In the genomic region with DNA sequence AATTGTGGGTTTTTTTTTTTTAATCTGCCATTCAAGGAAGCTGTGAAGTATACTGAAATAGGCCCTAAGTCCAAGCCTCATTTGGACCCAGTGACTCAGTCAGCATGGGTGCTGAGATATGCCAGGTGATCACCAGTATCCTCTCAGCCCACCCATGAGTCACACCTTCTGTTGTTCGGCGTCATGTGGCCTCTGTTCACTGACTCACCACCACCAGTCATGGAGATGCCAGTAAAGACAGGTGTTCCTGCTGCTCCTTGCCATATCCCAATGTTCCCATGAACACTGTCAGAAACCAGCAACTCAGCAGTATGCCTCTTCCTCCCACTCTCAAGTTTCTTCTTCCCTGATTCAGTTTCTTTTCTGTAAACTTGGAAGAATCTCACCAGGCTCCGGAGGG, we compare ENCODE assay signal across 13 mouse cellular contexts. TPM values are rescaled to one million over a fixed set of nuclear protein-coding genes. Genes with fewer than 3 reads are reported as not detected.
A peak's percentile ranks its signal among the peaks of the same experiment; 100 is the strongest.
DNase-seq lines count a peak whose midpoint lies in the region; ATAC-seq and TF ChIP-seq lines count a peak whose summit lies in the region.
"Had no signal": no experiment of that assay in that cellular context is flagged by ENCODE, and none has a peak within 500 bp of the region (broad histone marks: within the 10 kb centered on the region; RNA-seq: fewer than 3 reads in every experiment).

No protein-coding gene starts in this region.

- DNase-seq in heart, adult 11 months = peak; percentile 87
- no peak for DNase-seq in heart, postnatal 14 days
- DNase-seq in Patski (ENCODE audit: low read depth, low spot score) = peak; percentile 19
- DNase-seq in fibroblast of lung, adult 2 months (ENCODE audit: low read depth) = peak; percentile 36
- DNase-seq in left cerebral cortex, postnatal 25 days (ENCODE audit: low spot score in 2 of 2) = peak; percentile 40 to 92
- no peak for DNase-seq in ovary, adult 18-20 months (ENCODE audit: low spot score)
- DNase-seq in thymus, postnatal 36 days = no peak
- DNase-seq in B cell, adult 2 months = no peak
- DNase-seq: adrenal gland, postnatal 25 days; embryo, embryonic 11 days; gastrocnemius, postnatal 36 days; heart, postnatal 4 days; thymus, adult 18-20 months had no signal

- intact Hi-C loops in heart, postnatal 14 days (cut with DNase I) = no loop called here
- intact Hi-C loops in left cerebral cortex, postnatal 25 days (cut with DNase I) = loop anchor here (5.0 kb wide), 1 partner anchor 41 kb away; no protein-coding TSS in a partner anchor

- TF ChIP-seq CTCF in Patski (IDR thresholded peaks at IDR 0.05) = no peak

- CTCF ChIA-PET in Patski (lab: Charles Lee) = interaction anchor here (1.4 to 1.5 kb wide), 2 partner anchors 46 to 99 kb away, joined by 3 read pairs; no protein-coding TSS in a partner anchor

- POLR2A ChIA-PET in Patski (lab: Charles Lee) = interaction anchor here (0.6 kb wide), 1 partner anchor 16 kb away, joined by 3 read pairs; no protein-coding TSS in a partner anchor

- ATAC-seq in Patski = peak; percentile 65

- in situ Hi-C loops in Patski (cut with MboI; ENCODE audit: low pct_unique_long_range_greater_than_20kb) = no loop called here

- H3K27me3 ChIP-seq in Patski = no peaks in the 10 kb centered on the region

RNA-seq across cellular contexts. Expression of a gene that starts 45.6 kb away (rescaled TPM):
- total RNA-seq in heart, postnatal 14 days (2021) = 100 to 1,000 TPM; 173 to 186 TPM
- polyA plus RNA-seq in Patski (2021) = 17.6 TPM
- total RNA-seq in left cerebral cortex, postnatal 25 days (2021) = 1 to 10 TPM; 7.0 to 8.3 TPM

Comparison
In these comparisons a context has a peak if more than half of its experiments do, and no peak if none do; other contexts are left out.
1. DNase-seq: peak in heart, adult 11 months (single experiment), Patski (single experiment), fibroblast of lung, adult 2 months (single experiment) and left cerebral cortex, postnatal 25 days (2 of 2); none in heart, postnatal 14 days (0 of 2), ovary, adult 18-20 months (single experiment), thymus, postnatal 36 days (0 of 2) and B cell, adult 2 months (0 of 2).
2. RNA of a gene that starts 45.6 kb away (total RNA-seq): 173 to 186 TPM in heart, postnatal 14 days; 7.0 to 8.3 TPM in left cerebral cortex, postnatal 25 days; every median in the first group is over 10 times any median in the second.